In genomic region chr11:101245855-101246701, GRCm38 (mm10) we compare ENCODE assay signal across 9 mouse cellular contexts. TPM values are rescaled to one million over a fixed set of nuclear protein-coding genes. Genes with fewer than 3 reads are reported as not detected.
A peak's percentile ranks its signal among the peaks of the same experiment; 100 is the strongest.
DNase-seq lines count a peak whose midpoint lies in the region; ATAC-seq and TF ChIP-seq lines count a peak whose summit lies in the region.
"Had no signal": no experiment of that assay in that cellular context is flagged by ENCODE, and none has a peak within 500 bp of the region (broad histone marks: within the 10 kb centered on the region; RNA-seq: fewer than 3 reads in every experiment).

Ramp2 (plus strand) TSS chr11:101246028.

- H3K9me3 ChIP-seq in erythroblast, embryonic 14.5 days (ENCODE audit: control insufficient read depth, low read length) = peaks cover 12% of the 10 kb centered on the region; the same call in 1 of the 2 replicates
- no peaks in the 10 kb centered on the region for H3K9me3 ChIP-seq in hindbrain, embryonic 13.5 days
- no peaks in the 10 kb centered on the region for H3K9me3 ChIP-seq in stomach, postnatal 0 days (ENCODE audit: control insufficient read depth, low read length)

- H3K4me1 ChIP-seq in erythroblast, embryonic 14.5 days (ENCODE audit: control insufficient read depth) = peaks cover 17% of the 10 kb centered on the region
- H3K4me1 ChIP-seq in hindbrain, embryonic 13.5 days (replicated peaks) = peaks cover 16% of the 10 kb centered on the region
- H3K4me1 ChIP-seq in stomach, postnatal 0 days (replicated peaks; ENCODE audit: control insufficient read depth, insufficient read depth) = no peaks in the 10 kb centered on the region

- H3K27ac ChIP-seq in hindbrain, embryonic 13.5 days = peak within 1 kb of the TSS; percentile 60
- H3K27ac ChIP-seq in stomach, postnatal 0 days (replicated peaks) = peak within 1 kb of the TSS; percentile 89

- peak within 1 kb of the TSS; percentile 96 for H3K4me2 ChIP-seq in hindbrain, embryonic 13.5 days
- H3K4me2 ChIP-seq in stomach, postnatal 0 days (replicated peaks; ENCODE audit: low read depth) = peak within 1 kb of the TSS; percentile 96

- H3K4me3 ChIP-seq in erythroblast, embryonic 14.5 days (replicated peaks) = peak within 1 kb of the TSS; percentile 36
- H3K4me3 ChIP-seq in hindbrain, embryonic 13.5 days = peak within 1 kb of the TSS; percentile 59
- H3K4me3 ChIP-seq in stomach, postnatal 0 days (ENCODE audit: low read depth, low read length) = peak within 1 kb of the TSS; percentile 58

- TF ChIP-seq EP300 in stomach, postnatal 0 days (optimal IDR thresholded peaks at IDR 0.05) = no peak

- intact Hi-C loops in left cerebral cortex, postnatal 36 days (cut with DNase I) = no loop called here

- no peak for ATAC-seq in erythroblast, adult 5-6 weeks (replicated peaks; ENCODE audit: low FRiP score, poor library complexity, severe bottlenecking)
- ATAC-seq in hindbrain, embryonic 13.5 days (ENCODE audit: low FRiP score) = peak; percentile 68
- peak; percentile 55 for ATAC-seq in megakaryocyte progenitor cell, adult 5-6 weeks (replicated peaks; ENCODE audit: poor library complexity)
- peak; percentile 61 for ATAC-seq in stomach, postnatal 0 days (ENCODE audit: low FRiP score, low TSS enrichment)

- peaks cover 75% of the 10 kb centered on the region for H3K27me3 ChIP-seq in erythroblast, embryonic 14.5 days (ENCODE audit: control insufficient read depth)
- peaks cover 56% of the 10 kb centered on the region for H3K27me3 ChIP-seq in hindbrain, embryonic 13.5 days
- H3K27me3 ChIP-seq in stomach, postnatal 0 days (ENCODE audit: control insufficient read depth, insufficient read depth, low read length) = no peaks in the 10 kb centered on the region

- DNase-seq in adrenal gland, postnatal 25 days = peak; percentile 64
- DNase-seq in gastrocnemius, adult 8-10 months (ENCODE audit: low spot score in 2 of 2) = no peak
- DNase-seq in left cerebral cortex, postnatal 36 days (ENCODE audit: low spot score in 2 of 2) = peak; percentile 25 to 38
- peak; percentile 60 for DNase-seq in stomach, postnatal 0 days (ENCODE audit: low spot score)

- H3K36me3 ChIP-seq in erythroblast, embryonic 14.5 days (ENCODE audit: control insufficient read depth) = no peaks in the 10 kb centered on the region
- no peaks in the 10 kb centered on the region for H3K36me3 ChIP-seq in hindbrain, embryonic 13.5 days
- no peaks in the 10 kb centered on the region for H3K36me3 ChIP-seq in stomach, postnatal 0 days (ENCODE audit: control insufficient read depth, insufficient read depth, low read length)

- H3K9ac ChIP-seq in hindbrain, embryonic 13.5 days = peak within 1 kb of the TSS; percentile 82
- peak within 1 kb of the TSS; percentile 72 for H3K9ac ChIP-seq in stomach, postnatal 0 days (ENCODE audit: low read length)

- under 1% methylated on average over 59 of the region's 63 CpGs for WGBS in hindbrain, embryonic 13.5 days
- under 1% methylated on average over 54 of the region's 63 CpGs for WGBS in stomach, postnatal 0 days

- no peak; the same call in 1 of the 2 replicates for TF ChIP-seq CTCF in stomach, postnatal 0 days (IDR thresholded peaks at IDR 0.05; ENCODE audit: low read depth)

RNA-seq across cellular contexts. Expression of gene Ramp2, which starts in this region (rescaled TPM):
- polyA plus RNA-seq in erythroblast, embryonic 14.5 days (2012) = 0.07 and 0.09 TPM in 2 replicates
- total RNA-seq in erythroblast, adult 5-6 weeks (2015; ENCODE audit: low replicate concordance) = 2.7 TPM in 1 of 2 replicates, not detected in the other
- not detected in 2 replicates for total RNA-seq in erythroblast, adult 5-6 weeks (2017; ENCODE audit: low replicate concordance)
- total RNA-seq in adrenal gland, postnatal 25 days (2021) = 53.9 and 57.0 TPM in 2 replicates
- total RNA-seq in gastrocnemius, adult 8-10 months (2022) = 10 to 100 TPM; 19.3 to 28.6 (median 25.4) TPM
- 84.8 and 94.9 TPM in 2 replicates for polyA plus RNA-seq in hindbrain, embryonic 13.5 days (2015; fragmentation: Nextera tagmentation; extraction: Ambion mirVana)
- total RNA-seq in left cerebral cortex, postnatal 36 days (2021) = 10 to 100 TPM; 33.2 to 39.4 TPM
- 0.88 TPM in 1 of 2 replicates, not detected in the other for total RNA-seq in megakaryocyte progenitor cell, adult 5-6 weeks (2015)
- 1.9 TPM in 1 of 2 replicates, not detected in the other for total RNA-seq in megakaryocyte progenitor cell, adult 5-6 weeks (2017)
- polyA plus RNA-seq in stomach, postnatal 0 days (2015; fragmentation: Nextera tagmentation; extraction: Ambion mirVana) = 62.3 and 64.9 TPM in 2 replicates
- total RNA-seq: neutrophil, adult 5-6 weeks had no signal

Comparison
In these comparisons a context has a peak if more than half of its experiments do, and no peak if none do; other contexts are left out.
1. RNA of gene Ramp2 (total RNA-seq): 53.9 to 57.0 TPM in adrenal gland, postnatal 25 days, 33.2 to 39.4 TPM in left cerebral cortex, postnatal 36 days and 19.3 to 28.6 TPM in gastrocnemius, adult 8-10 months; 0.88 to 1.9 TPM in megakaryocyte progenitor cell, adult 5-6 weeks and 2.7 TPM in erythroblast, adult 5-6 weeks; every median in the first group is over 4 times any median in the second.
2. RNA of gene Ramp2 (polyA plus RNA-seq): 84.8 to 94.9 TPM in hindbrain, embryonic 13.5 days and 62.3 to 64.9 TPM in stomach, postnatal 0 days; 0.07 to 0.09 TPM in erythroblast, embryonic 14.5 days; every median in the first group is over 10 times any median in the second.
3. DNase-seq: peak in adrenal gland, postnatal 25 days (single experiment), left cerebral cortex, postnatal 36 days (2 of 2) and stomach, postnatal 0 days (single experiment); none in gastrocnemius, adult 8-10 months (0 of 2).
4. Peak in every context shown above with its lines, with median percentiles within 50 percentile points of each other: H3K4me3 ChIP-seq.